22 mouse cellular contexts compared by ENCODE assay signal in genomic region chr6:50011746-50012453, GRCm38 (mm10).
DNase-seq lines count a peak whose midpoint lies in the region; ATAC-seq and TF ChIP-seq lines count a peak whose summit lies in the region.
"Had no signal": no experiment of that assay in that cellular context is flagged by ENCODE, and none has a peak within 500 bp of the region (broad histone marks: within the 10 kb centered on the region; RNA-seq: fewer than 3 reads in every experiment).

No protein-coding gene starts in this region.

- peak; percentile 6 for DNase-seq in lung, postnatal 0 days (ENCODE audit: low spot score)
- no peak for DNase-seq in lung, postnatal 10 days
- DNase-seq in ZHBTc4 (ENCODE audit: low read depth, low spot score) = peak; percentile 23
- no peak for DNase-seq in hindbrain, embryonic 14.5 days (ENCODE audit: low spot score)
- DNase-seq in urinary bladder, postnatal 4 days (ENCODE audit: low spot score in 2 of 2) = no peak
- DNase-seq in liver = no peak
- DNase-seq in kidney, postnatal 10 days = no peak
- DNase-seq: adrenal gland, postnatal 25 days; cerebellum, adult 18-20 months; cerebellum, postnatal 14 days; gastrocnemius, postnatal 25 days; heart, adult 2 months; heart, postnatal 4 days; liver, postnatal 0 days; lung, postnatal 14 days; right cerebral cortex, adult 18-20 months had no signal

- H3K4me2 ChIP-seq in lung, postnatal 0 days (replicated peaks; ENCODE audit: low read depth, low read length) = no peak overlapping the region
- no peak overlapping the region for H3K4me2 ChIP-seq in hindbrain, embryonic 14.5 days (replicated peaks)
- no peak overlapping the region for H3K4me2 ChIP-seq in neural tube, embryonic 13.5 days
- H3K4me2 ChIP-seq: embryonic facial prominence, embryonic 12.5 days; heart, embryonic 15.5 days; liver, embryonic 11.5 days; midbrain, embryonic 12.5 days had no signal

- TF ChIP-seq CTCF in lung, postnatal 0 days (IDR thresholded peaks at IDR 0.05) = no peak

- no peak overlapping the region for H3K9ac ChIP-seq in lung, postnatal 0 days (replicated peaks; ENCODE audit: low read depth)
- H3K9ac ChIP-seq in hindbrain, embryonic 14.5 days = no peak overlapping the region
- H3K9ac ChIP-seq in neural tube, embryonic 13.5 days = no peak overlapping the region
- H3K9ac ChIP-seq: embryonic facial prominence, embryonic 12.5 days; heart, embryonic 15.5 days; liver, postnatal 0 days; midbrain, embryonic 12.5 days had no signal

- H3K4me1 ChIP-seq in lung, postnatal 0 days (ENCODE audit: insufficient read depth, low read depth, low read length) = no peaks in the 10 kb centered on the region
- H3K4me1 ChIP-seq in hindbrain, embryonic 14.5 days (replicated peaks; ENCODE audit: control insufficient read depth, insufficient read depth, low read length) = peaks cover 5% of the 10 kb centered on the region
- peaks cover 20% of the 10 kb centered on the region for H3K4me1 ChIP-seq in neural tube, embryonic 13.5 days (replicated peaks)
- H3K4me1 ChIP-seq: midbrain, embryonic 12.5 days had no signal

- H3K27me3 ChIP-seq in lung, postnatal 0 days (replicated peaks; ENCODE audit: insufficient read depth, low read length) = no peaks in the 10 kb centered on the region
- H3K27me3 ChIP-seq in hindbrain, embryonic 14.5 days (ENCODE audit: control insufficient read depth, insufficient read depth, low read length) = no peaks in the 10 kb centered on the region
- no peaks in the 10 kb centered on the region for H3K27me3 ChIP-seq in neural tube, embryonic 13.5 days
- H3K27me3 ChIP-seq: embryonic facial prominence, embryonic 12.5 days; heart, embryonic 15.5 days; midbrain, embryonic 12.5 days had no signal

- H3K36me3 ChIP-seq in lung, postnatal 0 days (ENCODE audit: insufficient read depth, low read length) = no peaks in the 10 kb centered on the region
- no peaks in the 10 kb centered on the region for H3K36me3 ChIP-seq in hindbrain, embryonic 14.5 days (replicated peaks; ENCODE audit: control insufficient read depth, insufficient read depth)
- no peaks in the 10 kb centered on the region for H3K36me3 ChIP-seq in neural tube, embryonic 13.5 days
- H3K36me3 ChIP-seq: embryonic facial prominence, embryonic 12.5 days; heart, embryonic 15.5 days; midbrain, embryonic 12.5 days had no signal

- H3K27ac ChIP-seq in lung, postnatal 0 days (ENCODE audit: low read length) = no peak overlapping the region
- peak overlapping the region; percentile 43; the same call in 1 of the 2 replicates for H3K27ac ChIP-seq in hindbrain, embryonic 14.5 days
- H3K27ac ChIP-seq in neural tube, embryonic 13.5 days (replicated peaks) = peak overlapping the region; percentile 18
- H3K27ac ChIP-seq: embryonic facial prominence, embryonic 12.5 days; heart, adult 2 months; heart, embryonic 15.5 days had no signal

- no peaks in the 10 kb centered on the region for H3K9me3 ChIP-seq in lung, postnatal 0 days (ENCODE audit: low read length)
- no peaks in the 10 kb centered on the region for H3K9me3 ChIP-seq in hindbrain, embryonic 14.5 days (ENCODE audit: control insufficient read depth, low read length)
- H3K9me3 ChIP-seq in neural tube, embryonic 13.5 days = no peaks in the 10 kb centered on the region
- H3K9me3 ChIP-seq: embryonic facial prominence, embryonic 12.5 days; heart, embryonic 15.5 days; midbrain, embryonic 12.5 days had no signal

- 61% methylated on average over 5 of the region's 5 CpGs for WGBS in lung, postnatal 0 days
- WGBS in hindbrain, embryonic 14.5 days = 51% methylated on average over 5 of the region's 5 CpGs
- WGBS in neural tube, embryonic 13.5 days = 36% methylated on average over 5 of the region's 5 CpGs

- no peak for ATAC-seq in lung, postnatal 0 days
- no peak for ATAC-seq in hindbrain, embryonic 14.5 days (ENCODE audit: low FRiP score)
- ATAC-seq in neural tube, embryonic 13.5 days (ENCODE audit: low read depth) = peak; percentile 62
- ATAC-seq: intestine, embryonic 16.5 days; liver, postnatal 0 days had no signal

- no peak for TF ChIP-seq EP300 in lung, postnatal 0 days (IDR thresholded peaks at IDR 0.05)

- no peak overlapping the region for H3K4me3 ChIP-seq in lung, postnatal 0 days (ENCODE audit: low read depth, low read length)
- H3K4me3 ChIP-seq in hindbrain, embryonic 14.5 days (replicated peaks; ENCODE audit: low read length) = no peak overlapping the region
- H3K4me3 ChIP-seq in neural tube, embryonic 13.5 days = no peak overlapping the region
- H3K4me3 ChIP-seq: embryonic facial prominence, embryonic 12.5 days; heart, adult 2 months; heart, embryonic 15.5 days; midbrain, embryonic 12.5 days had no signal

Comparison
In these comparisons a context has a peak if more than half of its experiments do, and no peak if none do; other contexts are left out.
1. DNase-seq: peak in lung, postnatal 0 days (single experiment) and ZHBTc4 (single experiment); none in lung, postnatal 10 days (single experiment), hindbrain, embryonic 14.5 days (single experiment), urinary bladder, postnatal 4 days (0 of 2), liver (single experiment) and kidney, postnatal 10 days (single experiment).